ENCODE assay signal across 23 mouse cellular contexts in the genomic region with DNA sequence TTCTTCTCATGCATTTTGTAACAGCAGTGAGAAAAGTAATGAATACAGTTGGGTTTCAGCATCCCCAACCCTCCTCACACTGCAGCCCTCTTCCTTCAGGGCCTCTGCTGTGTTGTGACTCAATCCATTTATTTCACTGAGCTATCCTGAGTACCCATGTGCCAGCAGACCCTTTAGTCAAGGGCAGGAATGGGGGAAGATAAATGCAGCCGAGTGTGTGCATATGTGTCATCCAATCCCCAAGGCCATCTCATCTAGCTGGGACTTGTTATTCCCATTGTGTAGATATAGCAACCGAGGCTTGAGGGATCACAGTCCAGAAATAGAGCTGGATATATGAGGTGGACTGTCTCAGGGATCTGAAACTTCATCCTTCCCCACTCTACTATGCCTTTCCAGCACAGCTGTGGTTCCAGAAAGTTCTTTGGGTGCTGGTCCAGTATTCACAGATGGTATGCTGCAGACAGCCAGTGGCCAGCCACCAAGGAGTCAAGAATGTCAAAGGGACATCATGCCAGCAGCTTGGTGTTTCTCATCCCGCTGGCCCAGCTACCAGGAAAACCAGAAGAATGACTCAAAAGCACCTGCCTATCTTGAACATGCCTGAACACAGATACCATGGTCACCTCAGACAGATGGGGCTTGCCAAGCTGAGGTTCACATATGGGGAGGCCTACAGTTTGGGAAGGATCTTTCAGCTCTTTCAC. TPM values are rescaled to one million over a fixed set of nuclear protein-coding genes. Genes with fewer than 3 reads are reported as not detected.
DNase-seq lines count a peak whose midpoint lies in the region; ATAC-seq and TF ChIP-seq lines count a peak whose summit lies in the region.
"Had no signal": no experiment of that assay in that cellular context is flagged by ENCODE, and none has a peak within 500 bp of the region (broad histone marks: within the 10 kb centered on the region; RNA-seq: fewer than 3 reads in every experiment).

No protein-coding gene starts in this region.

- DNase-seq in adrenal gland, adult (ENCODE audit: inconsistent age in 2 of 2, low spot score in 1 of 2) = peak; percentile 56 to 58
- no peak for DNase-seq in adrenal gland, postnatal 4 days (ENCODE audit: low spot score in 2 of 2)
- DNase-seq in heart, adult 2 months = peak; percentile 3 to 15
- peak; percentile 2 for DNase-seq in kidney, adult 9 months
- DNase-seq in thymus, postnatal 4 days = peak; percentile 3
- DNase-seq in thymus, postnatal 36 days = no peak
- DNase-seq: adrenal gland, postnatal 25 days; cerebellum, adult 11-12 months; cerebellum, postnatal 14 days; kidney, postnatal 14 days; retina, postnatal 1 day; thymus, adult 18-20 months had no signal

- H3K27me3 ChIP-seq in heart, adult 2 months (ENCODE audit: control insufficient read depth, insufficient read depth, low read length) = no peaks in the 10 kb centered on the region
- H3K27me3 ChIP-seq in heart, embryonic 12.5 days (replicated peaks) = no peaks in the 10 kb centered on the region
- H3K27me3 ChIP-seq in kidney, embryonic 15.5 days = peaks cover 7% of the 10 kb centered on the region

- no peak overlapping the region for H3K4me2 ChIP-seq in heart, embryonic 12.5 days
- H3K4me2 ChIP-seq in kidney, embryonic 15.5 days = no peak overlapping the region
- H3K4me2 ChIP-seq: embryonic facial prominence, embryonic 13.5 days; liver, embryonic 15.5 days had no signal

- H3K36me3 ChIP-seq in heart, adult 2 months (ENCODE audit: control insufficient read depth, insufficient read depth, low read length) = peaks cover 2% of the 10 kb centered on the region; the same call in 1 of the 2 replicates
- peaks cover 41% of the 10 kb centered on the region for H3K36me3 ChIP-seq in heart, embryonic 12.5 days
- peaks cover 38% of the 10 kb centered on the region for H3K36me3 ChIP-seq in kidney, embryonic 15.5 days

- no peaks in the 10 kb centered on the region for H3K79me2 ChIP-seq in heart, adult 2 months (replicated peaks; ENCODE audit: control insufficient read depth, insufficient read depth, low read length)

- no peak for ATAC-seq in heart, embryonic 12.5 days (ENCODE audit: insufficient number of reproducible peaks, low FRiP score)
- no peak for ATAC-seq in kidney, embryonic 15.5 days (replicated peaks; ENCODE audit: low FRiP score)
- ATAC-seq: forebrain, embryonic 16.5 days had no signal

- no peak for TF ChIP-seq POLR2A in heart, adult 2 months (IDR thresholded peaks at IDR 0.05; ENCODE audit: insufficient read depth, low read depth, low read length)

- H3K9me3 ChIP-seq in heart, embryonic 12.5 days (replicated peaks) = no peaks in the 10 kb centered on the region
- no peaks in the 10 kb centered on the region for H3K9me3 ChIP-seq in kidney, embryonic 15.5 days (replicated peaks)
- H3K9me3 ChIP-seq: embryonic facial prominence, embryonic 13.5 days; liver, embryonic 15.5 days; midbrain, embryonic 10.5 days had no signal

- no peak overlapping the region; the same call in 1 of the 2 replicates for H3K27ac ChIP-seq in heart, adult 2 months
- no peak overlapping the region for H3K27ac ChIP-seq in heart, embryonic 12.5 days (ENCODE audit: poor library complexity, severe bottlenecking)
- no peak overlapping the region for H3K27ac ChIP-seq in kidney, embryonic 15.5 days
- H3K27ac ChIP-seq: embryonic facial prominence, embryonic 13.5 days; liver, embryonic 15.5 days; macrophage; midbrain, embryonic 10.5 days had no signal

- no peak for TF ChIP-seq CTCF in heart, adult 2 months (IDR thresholded peaks at IDR 0.05)

- H3K9ac ChIP-seq in heart, adult 2 months (ENCODE audit: low read depth, low read length) = no peak overlapping the region
- no peak overlapping the region for H3K9ac ChIP-seq in heart, embryonic 12.5 days
- no peak overlapping the region for H3K9ac ChIP-seq in kidney, embryonic 15.5 days
- H3K9ac ChIP-seq: embryonic facial prominence, embryonic 13.5 days; liver, embryonic 15.5 days had no signal

- no peak for TF ChIP-seq EP300 in heart, adult 2 months (IDR thresholded peaks at IDR 0.05; ENCODE audit: insufficient read depth, low read depth, low read length)

- no peak overlapping the region for H3K4me3 ChIP-seq in heart, adult 2 months
- H3K4me3 ChIP-seq in heart, embryonic 12.5 days = no peak overlapping the region
- H3K4me3 ChIP-seq in kidney, embryonic 15.5 days (replicated peaks) = no peak overlapping the region
- H3K4me3 ChIP-seq: embryonic facial prominence, embryonic 13.5 days; liver, embryonic 15.5 days; midbrain, embryonic 10.5 days had no signal

- WGBS in heart, adult 2 months = 65% methylated on average over 3 of the region's 3 CpGs
- WGBS in heart, embryonic 12.5 days = 83% methylated on average over 3 of the region's 3 CpGs
- 92% methylated on average over 3 of the region's 3 CpGs for WGBS in kidney, embryonic 15.5 days

- intact Hi-C loops in heart, adult 2 months (cut with DNase I) = no loop called here

- peaks cover 3% of the 10 kb centered on the region for H3K4me1 ChIP-seq in heart, adult 2 months (ENCODE audit: control insufficient read depth, insufficient read depth, low read length)
- peaks cover 24% of the 10 kb centered on the region for H3K4me1 ChIP-seq in heart, embryonic 12.5 days (replicated peaks)
- peaks cover 21% of the 10 kb centered on the region for H3K4me1 ChIP-seq in kidney, embryonic 15.5 days

RNA-seq across cellular contexts. Expression of a gene that starts 4.0 kb away (rescaled TPM):
- 1 to 10 TPM; 6.0 to 6.7 TPM for total RNA-seq in adrenal gland, postnatal 4 days (2021)
- 100 to 1,000 TPM; 123 to 414 TPM for total RNA-seq in heart, adult 2 months (2021)
- 205 and 316 TPM in 2 replicates for polyA plus RNA-seq in heart, adult 2 months (2012; rRNA removed)
- 299 and 301 TPM in 2 replicates for polyA plus RNA-seq in heart, embryonic 12.5 days (2016; fragmentation: Nextera tagmentation; extraction: Ambion mirVana)
- 11.8 and 15.7 TPM in 2 replicates for polyA plus RNA-seq in kidney, embryonic 15.5 days (2015; fragmentation: Nextera tagmentation; extraction: Ambion mirVana)

RNA-seq across cellular contexts. Expression of a gene that starts 6.6 kb away (rescaled TPM):
- 10 to 100 TPM; 32.4 to 36.2 TPM for total RNA-seq in adrenal gland, postnatal 4 days (2021)
- total RNA-seq in heart, adult 2 months (2021) = 10 to 100 TPM; 63.9 to 66.9 TPM
- 51.6 and 58.1 TPM in 2 replicates for polyA plus RNA-seq in heart, adult 2 months (2012; rRNA removed)
- polyA plus RNA-seq in heart, embryonic 12.5 days (2016; fragmentation: Nextera tagmentation; extraction: Ambion mirVana) = 187 and 195 TPM in 2 replicates
- 104 and 110 TPM in 2 replicates for polyA plus RNA-seq in kidney, embryonic 15.5 days (2015; fragmentation: Nextera tagmentation; extraction: Ambion mirVana)

RNA-seq across cellular contexts. Expression of a gene that starts 11.0 kb away (rescaled TPM):
- total RNA-seq in adrenal gland, postnatal 4 days (2021) = 10 to 100 TPM in 1 of 2 experiments, 1 to 10 TPM in 1; 2.1 to 83.8 TPM
- 1 to 10 TPM; 3.3 to 4.3 TPM for total RNA-seq in heart, adult 2 months (2021)
- 7.1 and 11.0 TPM in 2 replicates for polyA plus RNA-seq in heart, adult 2 months (2012; rRNA removed)
- 16.1 and 18.6 TPM in 2 replicates for polyA plus RNA-seq in heart, embryonic 12.5 days (2016; fragmentation: Nextera tagmentation; extraction: Ambion mirVana)
- 238 and 241 TPM in 2 replicates for polyA plus RNA-seq in kidney, embryonic 15.5 days (2015; fragmentation: Nextera tagmentation; extraction: Ambion mirVana)
- total RNA-seq: adrenal gland, postnatal 25 days; layer of hippocampus, adult 8-10 months; left cerebral cortex, postnatal 25 days had no signal
- polyA plus RNA-seq: embryonic facial prominence, embryonic 13.5 days; forebrain, embryonic 16.5 days; hindbrain, embryonic 11.5 days; macrophage; midbrain, embryonic 10.5 days; neural tube, embryonic 11.5 days had no signal

RNA-seq across cellular contexts. Expression of a gene that starts 43.9 kb away (rescaled TPM):
- total RNA-seq in adrenal gland, postnatal 4 days (2021) = 10 to 100 TPM; 17.0 to 17.6 TPM
- total RNA-seq in heart, adult 2 months (2021) = 10 to 100 TPM; 18.4 to 35.8 TPM
- 10.0 and 18.8 TPM in 2 replicates for polyA plus RNA-seq in heart, adult 2 months (2012; rRNA removed)
- 8.6 and 9.0 TPM in 2 replicates for polyA plus RNA-seq in heart, embryonic 12.5 days (2016; fragmentation: Nextera tagmentation; extraction: Ambion mirVana)
- 17.8 and 18.7 TPM in 2 replicates for polyA plus RNA-seq in kidney, embryonic 15.5 days (2015; fragmentation: Nextera tagmentation; extraction: Ambion mirVana)

Comparison
In these comparisons a context has a peak if more than half of its experiments do, and no peak if none do; other contexts are left out.
1. DNase-seq: peak in adrenal gland, adult (2 of 2), heart, adult 2 months (2 of 2), kidney, adult 9 months (single experiment) and thymus, postnatal 4 days (single experiment); none in adrenal gland, postnatal 4 days (0 of 2) and thymus, postnatal 36 days (0 of 2).
2. RNA of a gene that starts 4.0 kb away (polyA plus RNA-seq): 299 to 301 TPM in heart, embryonic 12.5 days and 205 to 316 TPM in heart, adult 2 months; 11.8 to 15.7 TPM in kidney, embryonic 15.5 days; every median in the first group is over 10 times any median in the second.
3. RNA of a gene that starts 11.0 kb away (polyA plus RNA-seq): 238 to 241 TPM in kidney, embryonic 15.5 days; 16.1 to 18.6 TPM in heart, embryonic 12.5 days and 7.1 to 11.0 TPM in heart, adult 2 months; every median in the first group is over 10 times any median in the second.